Comparison of ENCODE assay signal across 20 mouse cellular contexts in the genomic region with DNA sequence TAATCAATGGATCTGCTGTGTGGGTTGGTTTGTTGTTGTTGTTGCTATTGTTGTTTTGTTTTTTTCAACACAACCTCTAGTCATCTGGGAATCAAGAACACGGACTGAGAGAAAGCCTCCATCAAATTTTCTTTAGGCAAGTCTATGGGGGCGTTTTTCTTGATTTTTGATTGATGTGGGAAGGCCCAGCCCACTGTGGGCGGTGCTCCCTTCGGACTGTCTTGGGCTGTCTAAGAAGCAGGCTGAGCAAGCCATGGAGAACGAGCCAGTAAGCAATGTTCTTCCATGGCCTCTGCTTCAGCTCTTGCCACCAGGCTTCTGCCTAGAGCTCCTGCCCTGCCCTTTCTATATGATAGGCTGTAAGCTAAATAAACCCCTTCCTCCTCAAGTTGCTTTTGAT. TPM values are rescaled to one million over a fixed set of nuclear protein-coding genes. Genes with fewer than 3 reads are reported as not detected.
DNase-seq lines count a peak whose midpoint lies in the region; TF ChIP-seq lines count a peak whose summit lies in the region.
"Had no signal": no experiment of that assay in that cellular context is flagged by ENCODE, and none has a peak within 500 bp of the region (broad histone marks: within the 10 kb centered on the region; RNA-seq: fewer than 3 reads in every experiment).

No protein-coding gene starts in this region.

- H3K4me2 ChIP-seq in myocyte (ENCODE audit: low read depth): peak overlapping the region; percentile 72
- H3K4me2 ChIP-seq: forebrain, embryonic 15.5 days; heart, embryonic 12.5 days; heart, embryonic 15.5 days; hindbrain, embryonic 13.5 days had no signal

- H3K79me2 ChIP-seq in myocyte (ENCODE audit: control insufficient read depth, insufficient read depth): no peaks in the 10 kb centered on the region

- no peaks in the 10 kb centered on the region for H3K36me3 ChIP-seq in myocyte (ENCODE audit: control insufficient read depth, insufficient read depth)
- H3K36me3 ChIP-seq: forebrain, embryonic 15.5 days; heart, embryonic 15.5 days; hindbrain, embryonic 13.5 days had no signal

- H3ac ChIP-seq in myocyte (ENCODE audit: control insufficient read depth, insufficient read length): no peak overlapping the region

- H3K27me3 ChIP-seq in myocyte (ENCODE audit: control insufficient read depth, insufficient read depth, insufficient read length): no peaks in the 10 kb centered on the region
- H3K27me3 ChIP-seq: CH12.LX; forebrain, embryonic 15.5 days; heart, embryonic 12.5 days; heart, embryonic 15.5 days; hindbrain, embryonic 13.5 days had no signal

- no peak for TF ChIP-seq CTCF in gastrocnemius, adult 2 months (IDR thresholded peaks at IDR 0.05)

- TF ChIP-seq POLR2A in myocyte (IDR thresholded peaks at IDR 0.05; ENCODE audit: insufficient read length, low read depth): no peak

- DNase-seq in gastrocnemius, adult 2 months: peak; percentile 17
- no peak for DNase-seq in gastrocnemius, postnatal 4 days (ENCODE audit: low spot score in 2 of 2)
- DNase-seq in ES-CJ7 (ENCODE audit: low read depth, low spot score): peak; percentile 72
- DNase-seq in R1 (ENCODE audit: low read depth, low spot score): peak; percentile 87
- no peak for DNase-seq in embryo, embryonic 9.5 days (ENCODE audit: extremely low spot score)
- no peak for DNase-seq in thymus, postnatal 36 days
- DNase-seq: adrenal gland, adult 2 months; cerebellum, adult 11 months; cerebellum, adult 2 months; cerebellum, adult 9-11 months; cerebellum, postnatal 36 days; gastrocnemius, postnatal 14 days had no signal

- intact Hi-C loops in gastrocnemius, adult 2 months (cut with DNase I): no loop called here

- no peak overlapping the region for H3K27ac ChIP-seq in gastrocnemius, adult 2 months
- H3K27ac ChIP-seq: forebrain, embryonic 10.5 days; forebrain, embryonic 15.5 days; heart, embryonic 15.5 days; hindbrain, embryonic 10.5 days had no signal

- H3K4me3 ChIP-seq in gastrocnemius, adult 2 months: no peak overlapping the region
- no peak overlapping the region for H3K4me3 ChIP-seq in myocyte
- H3K4me3 ChIP-seq: forebrain, embryonic 10.5 days; forebrain, embryonic 15.5 days; heart, embryonic 12.5 days; heart, embryonic 15.5 days; hindbrain, embryonic 10.5 days; hindbrain, embryonic 13.5 days had no signal

TF ChIP-seq in myocyte, 11 proteins besides CTCF, POLR2A, EP300 and RAD21:
- TF ChIP-seq POLR2AphosphoS2 (IDR thresholded peaks at IDR 0.05; ENCODE audit: insufficient read length, low read depth) (no peak), E2F4 (IDR thresholded peaks at IDR 0.05; ENCODE audit: insufficient read depth) (no peak), USF1 (IDR thresholded peaks at IDR 0.05; ENCODE audit: low read depth) (no peak)

RNA-seq across cellular contexts. Expression of a gene that starts 16.0 kb away (rescaled TPM):
- total RNA-seq in gastrocnemius, adult 2 months (2021): 10 to 100 TPM; 71.3 to 95.7 TPM
- 10 to 100 TPM; 68.1 to 70.3 TPM for total RNA-seq in gastrocnemius, postnatal 4 days (2021)
- polyA plus RNA-seq in myocyte (2012; fragmentation: generic; extraction: Trizol): 34.0 TPM

RNA-seq across cellular contexts. Expression of a gene that starts 28.9 kb away (rescaled TPM):
- 10 to 100 TPM; 68.1 to 92.0 TPM for total RNA-seq in gastrocnemius, adult 2 months (2021)
- total RNA-seq in gastrocnemius, postnatal 4 days (2021): 100 to 1,000 TPM; 479 to 529 TPM
- polyA plus RNA-seq in myocyte (2012; fragmentation: generic; extraction: Trizol): 1,358 TPM

Comparison
In these comparisons a context has a peak if more than half of its experiments do, and no peak if none do; other contexts are left out.
1. DNase-seq: peak in gastrocnemius, adult 2 months (single experiment), ES-CJ7 (single experiment) and R1 (single experiment); none in gastrocnemius, postnatal 4 days (0 of 2), embryo, embryonic 9.5 days (single experiment) and thymus, postnatal 36 days (0 of 2).
2. RNA of a gene that starts 28.9 kb away (total RNA-seq): 479 to 529 TPM in gastrocnemius, postnatal 4 days; 68.1 to 92.0 TPM in gastrocnemius, adult 2 months; every median in the first group is over 4 times any median in the second.